Mouse (Mus musculus): ENCODE measurements around the gene Mllt10. TPM values are rescaled to one million over a fixed set of nuclear protein-coding genes. Genes with fewer than 3 reads are reported as not detected.

The Mllt10 gene
- polyA plus RNA-seq, 1 experiment: 75.4 TPM

DNA sequence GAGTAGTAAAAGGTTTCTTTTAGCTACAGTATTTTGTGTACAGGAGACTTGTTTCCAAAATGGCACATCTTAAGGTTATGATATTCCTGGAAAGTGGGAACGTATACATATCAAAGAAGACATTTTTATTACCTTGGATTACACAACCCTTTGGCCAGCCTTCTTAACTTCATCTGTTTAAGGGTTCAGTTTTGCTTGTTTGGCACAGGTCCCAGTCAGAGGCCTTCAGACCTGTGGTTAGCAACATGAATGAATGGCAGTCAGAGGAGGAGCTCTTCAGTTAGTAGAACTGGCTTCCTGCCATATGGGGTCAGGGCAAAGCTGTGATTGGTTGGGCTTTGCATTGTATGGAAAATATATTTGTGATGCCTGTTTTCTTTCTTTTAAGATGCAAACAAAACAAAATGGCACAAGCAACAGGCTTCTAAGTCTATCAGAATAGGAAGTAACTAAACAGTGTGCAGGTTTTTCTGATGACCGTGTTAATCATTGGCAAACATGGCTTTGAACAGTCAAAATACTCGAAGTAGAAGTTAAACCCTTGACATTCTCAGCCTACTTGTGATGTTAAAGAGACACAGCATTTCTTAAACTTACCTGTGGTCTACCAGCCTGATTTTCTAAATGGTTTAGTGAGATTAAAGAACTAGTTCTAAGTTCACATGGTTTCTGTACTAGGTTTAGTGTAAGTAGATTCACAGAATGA, 140.8 kb downstream of the Mllt10 start:
- DNase-seq: no peak
- H3K4me3 ChIP-seq (ENCODE audit: control insufficient read depth, insufficient read depth, low read length): no peak overlapping the region
- TF ChIP-seq POLR2A (IDR thresholded peaks at IDR 0.05; ENCODE audit: control insufficient read depth, extremely low read depth, insufficient read depth, low read length, poor library complexity): no peak
- TF ChIP-seq CTCF (IDR thresholded peaks at IDR 0.05; ENCODE audit: borderline replicate concordance, control insufficient read depth, extremely low read depth, insufficient read depth, low read length, poor library complexity): no peak
- H3K27ac ChIP-seq (ENCODE audit: control insufficient read depth, insufficient read depth, low read length): no peak overlapping the region
- 87% methylated on average over 3 of the region's 3 CpGs for WGBS
- H3K4me1 ChIP-seq (replicated peaks; ENCODE audit: control insufficient read depth, insufficient read depth, low read length): no peaks in the 10 kb centered on the region
- H3K27me3 ChIP-seq (ENCODE audit: control insufficient read depth, insufficient read depth, low read length): no peaks in the 10 kb centered on the region
- H3K36me3 ChIP-seq (ENCODE audit: control insufficient read depth, insufficient read depth, low read length): peaks cover 33% of the 10 kb centered on the region

DNA sequence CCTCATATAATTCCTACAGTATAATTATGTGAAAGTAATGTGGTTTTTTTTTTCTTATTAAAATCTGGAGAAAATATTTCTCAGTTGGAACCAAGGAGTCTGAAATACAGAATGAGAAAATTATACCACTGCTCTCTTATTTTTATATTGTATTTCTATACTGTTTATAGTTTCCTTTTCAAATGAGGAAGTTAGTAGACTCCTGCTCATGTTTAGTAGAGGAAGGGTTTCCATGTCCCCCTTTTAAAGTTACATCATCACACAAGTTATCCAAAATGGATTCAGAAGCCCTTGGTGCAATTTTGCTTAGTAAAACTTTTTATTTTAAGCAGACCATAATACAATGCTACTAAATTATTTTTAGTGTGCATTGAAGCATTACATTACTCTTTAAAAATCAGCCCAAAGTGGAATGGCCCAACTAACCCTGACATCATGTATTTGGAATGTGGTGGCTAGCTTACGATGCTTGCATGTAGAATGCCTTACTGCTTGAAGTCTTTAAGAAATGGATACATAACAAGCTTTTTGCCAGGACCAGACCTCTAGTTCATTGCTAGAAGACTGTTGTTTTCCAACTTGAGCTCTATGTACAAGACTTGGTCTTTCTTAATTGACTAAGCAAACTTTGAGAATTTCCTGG, 146.9 kb downstream of the Mllt10 start:
- TF ChIP-seq POLR2A (IDR thresholded peaks at IDR 0.05; ENCODE audit: control insufficient read depth, extremely low read depth, insufficient read depth, low read length, poor library complexity) (no peak), CTCF (IDR thresholded peaks at IDR 0.05; ENCODE audit: borderline replicate concordance, control insufficient read depth, extremely low read depth, insufficient read depth, low read length, poor library complexity) (no peak)
- H3K27ac ChIP-seq (ENCODE audit: control insufficient read depth, insufficient read depth, low read length): no peak overlapping the region
- H3K4me3 ChIP-seq (ENCODE audit: control insufficient read depth, insufficient read depth, low read length): no peak overlapping the region
- 98% methylated on average over 1 of the region's 1 CpGs for WGBS
- no peak for DNase-seq
- H3K4me1 ChIP-seq (replicated peaks; ENCODE audit: control insufficient read depth, insufficient read depth, low read length): no peaks in the 10 kb centered on the region
- no peaks in the 10 kb centered on the region for H3K27me3 ChIP-seq (ENCODE audit: control insufficient read depth, insufficient read depth, low read length)
- peaks cover 52% of the 10 kb centered on the region for H3K36me3 ChIP-seq (ENCODE audit: control insufficient read depth, insufficient read depth, low read length)

DNA sequence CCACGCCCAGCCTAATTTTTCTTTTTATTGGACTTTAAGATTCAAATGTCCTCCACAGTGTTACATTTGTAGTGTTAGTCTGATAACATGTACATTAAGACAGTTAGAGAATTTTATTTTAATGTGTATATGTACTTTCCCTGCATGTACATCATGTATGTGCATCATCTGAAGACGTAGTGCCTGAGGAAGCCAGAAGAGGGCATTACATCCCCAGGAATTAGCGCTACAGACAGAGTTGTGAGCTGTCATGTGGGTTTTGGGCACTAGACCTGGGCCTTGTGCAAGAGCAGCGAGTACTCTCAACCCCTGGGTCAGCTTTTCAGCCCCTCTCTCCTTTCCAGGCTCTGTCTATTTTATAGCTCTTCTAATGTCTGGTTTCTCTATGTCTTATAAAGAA, 147.9 kb downstream of the Mllt10 start:
- WGBS: 98% methylated on average over 4 of the region's 4 CpGs
- TF ChIP-seq POLR2A (IDR thresholded peaks at IDR 0.05; ENCODE audit: control insufficient read depth, extremely low read depth, insufficient read depth, low read length, poor library complexity): no peak
- TF ChIP-seq CTCF (IDR thresholded peaks at IDR 0.05; ENCODE audit: borderline replicate concordance, control insufficient read depth, extremely low read depth, insufficient read depth, low read length, poor library complexity): no peak
- no peak overlapping the region for H3K4me3 ChIP-seq (ENCODE audit: control insufficient read depth, insufficient read depth, low read length)
- no peaks in the 10 kb centered on the region for H3K27me3 ChIP-seq (ENCODE audit: control insufficient read depth, insufficient read depth, low read length)
- DNase-seq: no peak
- H3K4me1 ChIP-seq (replicated peaks; ENCODE audit: control insufficient read depth, insufficient read depth, low read length): no peaks in the 10 kb centered on the region
- peaks cover 51% of the 10 kb centered on the region for H3K36me3 ChIP-seq (ENCODE audit: control insufficient read depth, insufficient read depth, low read length)
- H3K27ac ChIP-seq (ENCODE audit: control insufficient read depth, insufficient read depth, low read length): no peak overlapping the region

DNA sequence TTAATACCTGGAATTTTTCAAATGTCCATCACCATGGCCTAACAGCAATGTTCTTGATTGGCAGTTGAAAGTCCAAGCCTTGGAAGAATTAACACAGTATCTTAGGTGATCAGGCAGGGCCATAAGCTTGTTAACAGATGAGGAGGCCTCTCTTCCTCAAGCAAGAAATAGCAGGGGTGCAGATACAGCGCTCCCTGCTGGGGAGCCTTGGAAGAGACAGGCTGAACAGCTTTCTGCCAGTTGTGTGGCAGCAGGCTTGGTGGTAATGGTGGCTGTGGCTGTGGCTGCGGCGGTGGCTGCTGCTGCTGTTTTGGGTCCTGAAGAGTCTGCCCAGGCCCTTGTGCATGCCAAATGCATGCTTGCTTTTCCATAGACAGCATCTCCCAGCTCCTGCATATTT, 150.1 kb downstream of the Mllt10 start:
- Histone ChIP-seq H3K4me3 (ENCODE audit: control insufficient read depth, insufficient read depth, low read length) (no peak overlapping the region), H3K27ac (ENCODE audit: control insufficient read depth, insufficient read depth, low read length) (no peak overlapping the region), H3K27me3 (ENCODE audit: control insufficient read depth, insufficient read depth, low read length) (no peaks in the 10 kb centered on the region), H3K4me1 (replicated peaks; ENCODE audit: control insufficient read depth, insufficient read depth, low read length) (no peaks in the 10 kb centered on the region), H3K36me3 (ENCODE audit: control insufficient read depth, insufficient read depth, low read length) (peaks cover 62% of the 10 kb centered on the region)
- peak; percentile 76 for DNase-seq
- TF ChIP-seq POLR2A (IDR thresholded peaks at IDR 0.05; ENCODE audit: control insufficient read depth, extremely low read depth, insufficient read depth, low read length, poor library complexity) (no peak), CTCF (IDR thresholded peaks at IDR 0.05; ENCODE audit: borderline replicate concordance, control insufficient read depth, extremely low read depth, insufficient read depth, low read length, poor library complexity) (peak; percentile 71; the same call in 1 of the 2 replicates)
- WGBS: 90% methylated on average over 3 of the region's 3 CpGs

DNA sequence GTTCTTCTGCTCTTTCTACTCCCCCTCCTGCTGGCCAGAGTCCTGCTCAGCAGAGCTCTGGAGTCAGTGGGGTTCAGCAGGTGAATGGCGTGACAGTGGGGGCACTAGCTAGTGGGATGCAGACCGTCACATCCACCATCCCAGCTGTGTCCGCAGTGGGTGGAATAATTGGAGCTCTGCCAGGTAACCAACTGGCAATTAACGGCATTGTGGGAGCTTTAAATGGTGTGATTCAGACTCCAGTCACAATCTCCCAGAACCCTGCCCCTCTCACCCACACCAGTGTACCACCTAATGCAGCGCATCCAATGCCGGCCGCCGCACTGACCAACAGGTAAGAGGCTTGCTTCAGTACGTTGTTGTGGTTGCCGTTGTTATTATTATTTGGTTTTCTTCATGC, 151.8 kb downstream of the Mllt10 start:
- Histone ChIP-seq H3K4me1 (replicated peaks; ENCODE audit: control insufficient read depth, insufficient read depth, low read length) (no peaks in the 10 kb centered on the region), H3K4me3 (ENCODE audit: control insufficient read depth, insufficient read depth, low read length) (no peak overlapping the region), H3K36me3 (ENCODE audit: control insufficient read depth, insufficient read depth, low read length) (peaks cover 74% of the 10 kb centered on the region), H3K27me3 (ENCODE audit: control insufficient read depth, insufficient read depth, low read length) (no peaks in the 10 kb centered on the region), H3K27ac (ENCODE audit: control insufficient read depth, insufficient read depth, low read length) (no peak overlapping the region)
- 97% methylated on average over 10 of the region's 10 CpGs for WGBS
- DNase-seq: no peak
- TF ChIP-seq POLR2A (IDR thresholded peaks at IDR 0.05; ENCODE audit: control insufficient read depth, extremely low read depth, insufficient read depth, low read length, poor library complexity) (no peak), CTCF (IDR thresholded peaks at IDR 0.05; ENCODE audit: borderline replicate concordance, control insufficient read depth, extremely low read depth, insufficient read depth, low read length, poor library complexity) (no peak)

DNA sequence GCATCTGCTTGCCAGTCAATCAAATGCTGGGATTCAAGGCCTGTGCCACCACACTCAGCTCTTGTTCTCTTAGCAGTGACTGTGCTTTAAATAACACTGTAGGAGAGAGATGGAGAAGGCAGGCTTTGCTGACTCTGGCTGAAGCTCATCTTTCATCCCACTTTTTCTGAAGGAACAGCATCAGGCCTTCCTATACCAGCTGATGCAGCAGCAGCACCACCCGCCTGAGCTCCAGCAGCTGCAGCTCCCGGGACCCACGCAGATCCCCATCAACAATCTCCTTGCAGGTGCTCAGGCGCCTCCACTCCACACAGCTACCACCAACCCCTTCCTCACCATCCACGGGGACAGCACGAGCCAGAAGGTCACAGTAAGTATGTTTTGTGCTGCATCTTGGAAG, 153.5 kb downstream of the Mllt10 start:
- Histone ChIP-seq H3K4me1 (replicated peaks; ENCODE audit: control insufficient read depth, insufficient read depth, low read length) (no peaks in the 10 kb centered on the region), H3K4me3 (ENCODE audit: control insufficient read depth, insufficient read depth, low read length) (no peak overlapping the region), H3K27ac (ENCODE audit: control insufficient read depth, insufficient read depth, low read length) (no peak overlapping the region), H3K36me3 (ENCODE audit: control insufficient read depth, insufficient read depth, low read length) (peaks cover 74% of the 10 kb centered on the region), H3K27me3 (ENCODE audit: control insufficient read depth, insufficient read depth, low read length) (no peaks in the 10 kb centered on the region)
- TF ChIP-seq POLR2A (IDR thresholded peaks at IDR 0.05; ENCODE audit: control insufficient read depth, extremely low read depth, insufficient read depth, low read length, poor library complexity) (no peak), CTCF (IDR thresholded peaks at IDR 0.05; ENCODE audit: borderline replicate concordance, control insufficient read depth, extremely low read depth, insufficient read depth, low read length, poor library complexity) (no peak)
- 96% methylated on average over 6 of the region's 6 CpGs for WGBS
- no peak for DNase-seq
